Mouse (Mus musculus) limb, embryonic 14.5 days (tissue): ENCODE data around the gene Xirp1. TPM values are rescaled to one million over a fixed set of nuclear protein-coding genes. Genes with fewer than 3 reads are reported as not detected.

Experiments used
- ATAC-seq: fragments of 200-750 bp; cut with Nextera tagmentation; 2 replicates; pipeline ENCODE4 v1.8.0; 2017; ENCODE audit warnings: low read depth, moderate number of reproducible peaks, moderate TSS enrichment; ENCODE audit not compliant: low FRiP score
- DNase-seq: peaks from one replicate; pipeline ENCODE4 v3.0.0-alpha.2; 2015; ENCODE audit warnings: low spot score
- H3K27ac ChIP-seq: fragments of 300-500 bp; sonication (generic); replicated peaks from 2 replicates; pipeline ENCODE4 v1.5.1; 2014; ENCODE audit warnings: low read depth, mild to moderate bottlenecking, low read length, moderate library complexity, mixed read lengths
- H3K27me3 ChIP-seq: fragments of 300-500 bp; sonication (generic); 2 replicates; pipeline ENCODE4 v1.6.1; 2014; ENCODE audit warnings: low read length, mixed read lengths; ENCODE audit not compliant: control insufficient read depth, insufficient read depth
- H3K36me3 ChIP-seq: fragments of 300-500 bp; sonication (generic); 2 replicates; pipeline ENCODE4 v1.6.1; 2014; ENCODE audit warnings: mild to moderate bottlenecking, low read length, moderate library complexity, mixed read lengths; ENCODE audit not compliant: control insufficient read depth, insufficient read depth
- H3K4me1 ChIP-seq: fragments of 300-500 bp; sonication (generic); 2 replicates; pipeline ENCODE4 v1.6.1; 2014; ENCODE audit warnings: antibody characterized with exemption, low read length, mixed read lengths; ENCODE audit not compliant: control insufficient read depth, insufficient read depth
- H3K4me2 ChIP-seq: fragments of 300-500 bp; sonication (generic); replicated peaks from 2 replicates; pipeline ENCODE4 v1.6.1; 2014; ENCODE audit warnings: low read depth, mild to moderate bottlenecking, low read length, moderate library complexity; ENCODE audit not compliant: severe bottlenecking
- H3K4me3 ChIP-seq: fragments of 300-500 bp; sonication (generic); replicated peaks from 2 replicates; pipeline ENCODE4 v1.5.1; 2014; ENCODE audit warnings: low read length
- H3K9ac ChIP-seq: fragments of 300-500 bp; sonication (generic); 2 replicates; pipeline ENCODE4 v1.6.1; 2014; ENCODE audit warnings: mild to moderate bottlenecking, low read depth, low read length, moderate library complexity; ENCODE audit not compliant: severe bottlenecking
- H3K9me3 ChIP-seq: fragments of 300-500 bp; sonication (generic); 2 replicates; pipeline ENCODE4 v1.6.1; 2016; ENCODE audit warnings: low read length; ENCODE audit not compliant: control insufficient read depth
- POLR2A ChIP-seq: fragments of 200-500 bp; IDR thresholded peaks from 2 replicates; pipeline ENCODE4 v1.8.0; 2012; ENCODE audit warnings: inconsistent platforms, mild to moderate bottlenecking, moderate library complexity, borderline replicate concordance; ENCODE audit not compliant: insufficient read depth, insufficient read length; ENCODE audit errors: extremely low read depth
- WGBS: fragments of 180-500 bp; shearing (Covaris S2); extraction: QIAGEN DNeasy Blood & Tissue Kit; methylation state at CpG from one replicate; pipeline ENCODE4 v1.1.7; 2014; 5-methylcytosine and 5-hydroxymethylcytosine counted together
- polyA plus RNA-seq, 2 experiments: library from polyadenylated mRNA; depleted of rRNA in 1 of 2; stranded (reverse) in 1 of 2; unstranded in 1 of 2; fragments of >200 nt; fragmentation: Nextera tagmentation in 1 of 2; extraction: Ambion mirVana in 1 of 2; gene quantifications; 2 replicates each; pipeline versions ENCODE4 v1.2.1 to v1.2.3; 2012 to 2014

Gene Xirp1
- polyA plus RNA-seq, 2 experiments, result 1.4 to 2.2 TPM

- DNase-seq (peak; percentile 63), ATAC-seq (peak; percentile 56)
- Histone ChIP-seq H3K4me3 (peak overlapping the region; percentile 39), H3K4me1 (peaks cover 4% of the 10 kb centered on the region; the same call in 1 of the 2 replicates), H3K9ac (no peak overlapping the region), H3K36me3 (no peaks in the 10 kb centered on the region), H3K27ac (no peak overlapping the region), H3K4me2 (peak overlapping the region; percentile 78), H3K27me3 (no peaks in the 10 kb centered on the region), H3K9me3 (no peaks in the 10 kb centered on the region)
- no peak for TF ChIP-seq POLR2A
- under 1% methylated on average over 10 of the region's 10 CpGs for WGBS
Observed at GRCm38 (mm10) chr9:120011533-120011932, 11.9 kb downstream of the Xirp1 start.

GRCm38 (mm10) chr9:120010781-120011511, 12.5 kb downstream of the Xirp1 start:
- Histone ChIP-seq H3K36me3 (no peaks in the 10 kb centered on the region), H3K9me3 (no peaks in the 10 kb centered on the region), H3K4me3 (peak overlapping the region; percentile 39), H3K4me2 (peak overlapping the region; percentile 78), H3K27me3 (no peaks in the 10 kb centered on the region), H3K9ac (peak overlapping the region; percentile 50), H3K27ac (peak overlapping the region; percentile 67), H3K4me1 (peaks cover 4% of the 10 kb centered on the region; the same call in 1 of the 2 replicates)
- ATAC-seq, result peak; percentile 92
- 2% methylated on average over 34 of the region's 60 CpGs for WGBS
- no peak for TF ChIP-seq POLR2A
- peak; percentile 94 for DNase-seq

- no peak overlapping the region for H3K4me3 ChIP-seq
- no peaks in the 10 kb centered on the region for H3K36me3 ChIP-seq
- DNase-seq (no peak), ATAC-seq (no peak)
- peaks cover 4% of the 10 kb centered on the region; the same call in 1 of the 2 replicates for H3K4me1 ChIP-seq
- TF ChIP-seq POLR2A, result no peak
- H3K9ac ChIP-seq, result no peak overlapping the region
- no peak overlapping the region for H3K27ac ChIP-seq
- H3K9me3 ChIP-seq, result no peaks in the 10 kb centered on the region
- 74% methylated on average over 3 of the region's 3 CpGs for WGBS
- no peak overlapping the region for H3K4me2 ChIP-seq
- H3K27me3 ChIP-seq, result no peaks in the 10 kb centered on the region
Observed at GRCm38 (mm10) chr9:120009871-120010270, 13.5 kb downstream of the Xirp1 start.

- Histone ChIP-seq H3K4me1 (peaks cover 4% of the 10 kb centered on the region; the same call in 1 of the 2 replicates), H3K36me3 (no peaks in the 10 kb centered on the region), H3K4me2 (no peak overlapping the region), H3K27me3 (no peaks in the 10 kb centered on the region), H3K27ac (no peak overlapping the region), H3K9ac (no peak overlapping the region), H3K4me3 (no peak overlapping the region), H3K9me3 (no peaks in the 10 kb centered on the region)
- TF ChIP-seq POLR2A, result no peak
- ATAC-seq (no peak), DNase-seq (no peak)
- WGBS, result 74% methylated on average over 7 of the region's 7 CpGs
Observed at GRCm38 (mm10) chr9:120009226-120009841, 14.1 kb downstream of the Xirp1 start.

GRCm38 (mm10) chr9:120007833-120008232, 15.6 kb downstream of the Xirp1 start:
- no peak overlapping the region for H3K4me2 ChIP-seq
- H3K4me1 ChIP-seq, result peaks cover 4% of the 10 kb centered on the region; the same call in 1 of the 2 replicates
- no peak overlapping the region for H3K27ac ChIP-seq
- 96% methylated on average over 1 of the region's 1 CpGs for WGBS
- no peaks in the 10 kb centered on the region for H3K27me3 ChIP-seq
- no peak for DNase-seq
- ATAC-seq, result no peak
- no peak overlapping the region for H3K4me3 ChIP-seq
- no peaks in the 10 kb centered on the region for H3K9me3 ChIP-seq
- H3K9ac ChIP-seq, result no peak overlapping the region
- TF ChIP-seq POLR2A, result no peak
- no peaks in the 10 kb centered on the region for H3K36me3 ChIP-seq
